Mouse (Mus musculus): ENCODE results near the gene Mrpl52. TPM values are rescaled to one million over a fixed set of nuclear protein-coding genes. Genes with fewer than 3 reads are reported as not detected.
A peak's percentile ranks its signal among the peaks of the same experiment; 100 is the strongest.

The Mrpl52 gene
- polyA plus RNA-seq, 1 experiment from 2014 or later = 273 TPM

- Histone ChIP-seq H3K27me3 (replicated peaks) (no peaks in the 10 kb centered on the region), H3K9me3 (no peaks in the 10 kb centered on the region), H3K27ac (no peak overlapping the region), H3K9ac (no peak overlapping the region), H3K4me2 (no peak overlapping the region), H3K36me3 (no peaks in the 10 kb centered on the region), H3K4me3 (replicated peaks) (no peak overlapping the region), H3K4me1 (no peaks in the 10 kb centered on the region)
- no peak for ATAC-seq (ENCODE audit: insufficient read depth, low FRiP score, low read depth)
Observed at GRCm38 (mm10) chr14:54394309-54394708, 32.4 kb upstream of the Mrpl52 start.

GRCm38 (mm10) chr14:54396685-54397084, 30.0 kb upstream of the Mrpl52 start:
- WGBS = 73% methylated on average over 7 of the region's 7 CpGs
- H3K4me1 ChIP-seq = no peaks in the 10 kb centered on the region
- 0 out of 2 replicates have a peak, but pooled peaks have one; percentile 5 for ATAC-seq (ENCODE audit: insufficient read depth, low FRiP score, low read depth)
- no peak overlapping the region for H3K27ac ChIP-seq
- no peak overlapping the region for H3K9ac ChIP-seq
- no peak overlapping the region for H3K4me3 ChIP-seq (replicated peaks)
- H3K4me2 ChIP-seq = no peak overlapping the region
- H3K9me3 ChIP-seq = no peaks in the 10 kb centered on the region
- no peaks in the 10 kb centered on the region for H3K27me3 ChIP-seq (replicated peaks)
- H3K36me3 ChIP-seq = no peaks in the 10 kb centered on the region

GRCm38 (mm10) chr14:54397872-54398527, 28.7 kb upstream of the Mrpl52 start:
- ATAC-seq (ENCODE audit: insufficient read depth, low FRiP score, low read depth) = no peak
- no peak overlapping the region for H3K4me3 ChIP-seq (replicated peaks)
- no peaks in the 10 kb centered on the region for H3K4me1 ChIP-seq
- H3K27ac ChIP-seq = no peak overlapping the region
- H3K4me2 ChIP-seq = no peak overlapping the region
- no peaks in the 10 kb centered on the region for H3K9me3 ChIP-seq
- no peaks in the 10 kb centered on the region for H3K27me3 ChIP-seq (replicated peaks)
- WGBS = 74% methylated on average over 7 of the region's 7 CpGs
- no peak overlapping the region for H3K9ac ChIP-seq
- no peaks in the 10 kb centered on the region for H3K36me3 ChIP-seq

GRCm38 (mm10) chr14:54398528-54398916, 28.2 kb upstream of the Mrpl52 start:
- Histone ChIP-seq H3K27ac (no peak overlapping the region), H3K9ac (no peak overlapping the region), H3K4me1 (no peaks in the 10 kb centered on the region), H3K9me3 (no peaks in the 10 kb centered on the region), H3K36me3 (no peaks in the 10 kb centered on the region), H3K4me3 (replicated peaks) (no peak overlapping the region), H3K27me3 (replicated peaks) (no peaks in the 10 kb centered on the region), H3K4me2 (no peak overlapping the region)
- 55% methylated on average over 7 of the region's 7 CpGs for WGBS
- ATAC-seq (ENCODE audit: insufficient read depth, low FRiP score, low read depth) = no peak

GRCm38 (mm10) chr14:54398921-54399382, 27.8 kb upstream of the Mrpl52 start:
- ATAC-seq (ENCODE audit: insufficient read depth, low FRiP score, low read depth) = no peak
- no peaks in the 10 kb centered on the region for H3K27me3 ChIP-seq (replicated peaks)

GRCm38 (mm10) chr14:54401723-54402122, 25.0 kb upstream of the Mrpl52 start:
- H3K4me3 ChIP-seq (replicated peaks) = no peak overlapping the region
- H3K36me3 ChIP-seq = no peaks in the 10 kb centered on the region
- no peaks in the 10 kb centered on the region for H3K27me3 ChIP-seq (replicated peaks)
- ATAC-seq (ENCODE audit: insufficient read depth, low FRiP score, low read depth) = no peak
- no peak overlapping the region for H3K27ac ChIP-seq
- H3K9me3 ChIP-seq = no peaks in the 10 kb centered on the region
- H3K9ac ChIP-seq = no peak overlapping the region
- H3K4me2 ChIP-seq = no peak overlapping the region
- WGBS = 27% methylated on average over 3 of the region's 3 CpGs
- H3K4me1 ChIP-seq = no peaks in the 10 kb centered on the region

More at GRCm38 (mm10) chr14:54398921-54399382, 27.8 kb upstream of the Mrpl52 start:
- Histone ChIP-seq H3K27ac (no peak overlapping the region), H3K4me2 (no peak overlapping the region), H3K4me3 (replicated peaks) (no peak overlapping the region), H3K36me3 (no peaks in the 10 kb centered on the region), H3K9ac (no peak overlapping the region), H3K4me1 (no peaks in the 10 kb centered on the region), H3K9me3 (no peaks in the 10 kb centered on the region)
- 44% methylated on average over 8 of the region's 8 CpGs for WGBS

GRCm38 (mm10) chr14:54408336-54409056, 18.2 kb upstream of the Mrpl52 start:
- peaks cover 13% of the 10 kb centered on the region; the same call in 1 of the 2 replicates for H3K4me1 ChIP-seq
- H3K9me3 ChIP-seq = no peaks in the 10 kb centered on the region
- H3K4me3 ChIP-seq (replicated peaks) = no peak overlapping the region
- H3K27ac ChIP-seq = peak overlapping the region; percentile 74; the same call in 1 of the 2 replicates
- H3K9ac ChIP-seq = no peak overlapping the region
- no peaks in the 10 kb centered on the region for H3K36me3 ChIP-seq
- no peaks in the 10 kb centered on the region for H3K27me3 ChIP-seq (replicated peaks)
- ATAC-seq (ENCODE audit: insufficient read depth, low FRiP score, low read depth) = no peak
- WGBS = 86% methylated on average over 25 of the region's 25 CpGs
- peak overlapping the region; percentile 29 for H3K4me2 ChIP-seq

- no peak for ATAC-seq (ENCODE audit: insufficient read depth, low FRiP score, low read depth)
- Histone ChIP-seq H3K36me3 (no peaks in the 10 kb centered on the region), H3K27me3 (replicated peaks) (no peaks in the 10 kb centered on the region), H3K27ac (peak overlapping the region; percentile 74), H3K4me3 (replicated peaks) (peak overlapping the region; percentile 1; the same call in 1 of the 2 replicates), H3K4me1 (peaks cover 19% of the 10 kb centered on the region), H3K9me3 (no peaks in the 10 kb centered on the region), H3K4me2 (peak overlapping the region; percentile 45), H3K9ac (no peak overlapping the region)
- 73% methylated on average over 7 of the region's 7 CpGs for WGBS
Observed at GRCm38 (mm10) chr14:54409057-54409645, 17.6 kb upstream of the Mrpl52 start.

- WGBS = 32% methylated on average over 17 of the region's 17 CpGs
- H3K4me3 ChIP-seq (replicated peaks) = peak overlapping the region; percentile 1
- ATAC-seq (ENCODE audit: insufficient read depth, low FRiP score, low read depth) = peak; percentile 71
- H3K36me3 ChIP-seq = no peaks in the 10 kb centered on the region
- H3K9me3 ChIP-seq = no peaks in the 10 kb centered on the region
- H3K27me3 ChIP-seq (replicated peaks) = no peaks in the 10 kb centered on the region
- no peak overlapping the region for H3K9ac ChIP-seq
- H3K4me1 ChIP-seq = peaks cover 28% of the 10 kb centered on the region
- peak overlapping the region; percentile 74 for H3K27ac ChIP-seq
- H3K4me2 ChIP-seq = peak overlapping the region; percentile 45
Observed at GRCm38 (mm10) chr14:54409980-54410810, 16.5 kb upstream of the Mrpl52 start.

- H3K4me1 ChIP-seq = peaks cover 34% of the 10 kb centered on the region
- H3K36me3 ChIP-seq = no peaks in the 10 kb centered on the region
- 73% methylated on average over 9 of the region's 9 CpGs for WGBS
- H3K9me3 ChIP-seq = no peaks in the 10 kb centered on the region
- no peak overlapping the region for H3K9ac ChIP-seq
- no peak overlapping the region for H3K27ac ChIP-seq
- ATAC-seq (ENCODE audit: insufficient read depth, low FRiP score, low read depth) = no peak
- H3K4me2 ChIP-seq = no peak overlapping the region
- H3K27me3 ChIP-seq (replicated peaks) = no peaks in the 10 kb centered on the region
- H3K4me3 ChIP-seq (replicated peaks) = no peak overlapping the region
Observed at GRCm38 (mm10) chr14:54412000-54412576, 14.6 kb upstream of the Mrpl52 start.

GRCm38 (mm10) chr14:54412629-54413170, 14.0 kb upstream of the Mrpl52 start:
- H3K4me2 ChIP-seq = no peak overlapping the region
- H3K27ac ChIP-seq = peak overlapping the region; percentile 78; the same call in 1 of the 2 replicates
- H3K27me3 ChIP-seq (replicated peaks) = no peaks in the 10 kb centered on the region
- no peak for ATAC-seq (ENCODE audit: insufficient read depth, low FRiP score, low read depth)
- H3K9me3 ChIP-seq = no peaks in the 10 kb centered on the region
- no peak overlapping the region for H3K4me3 ChIP-seq (replicated peaks)
- peaks cover 38% of the 10 kb centered on the region for H3K4me1 ChIP-seq
- no peaks in the 10 kb centered on the region for H3K36me3 ChIP-seq
- 50% methylated on average over 2 of the region's 2 CpGs for WGBS
- H3K9ac ChIP-seq = no peak overlapping the region
